Mouse (Mus musculus): ENCODE data around the gene A730061H03Rik. TPM values are rescaled to one million over a fixed set of nuclear protein-coding genes. Genes with fewer than 3 reads are reported as not detected.

The A730061H03Rik gene
- polyA plus RNA-seq, 1 experiment, result not detected

DNA sequence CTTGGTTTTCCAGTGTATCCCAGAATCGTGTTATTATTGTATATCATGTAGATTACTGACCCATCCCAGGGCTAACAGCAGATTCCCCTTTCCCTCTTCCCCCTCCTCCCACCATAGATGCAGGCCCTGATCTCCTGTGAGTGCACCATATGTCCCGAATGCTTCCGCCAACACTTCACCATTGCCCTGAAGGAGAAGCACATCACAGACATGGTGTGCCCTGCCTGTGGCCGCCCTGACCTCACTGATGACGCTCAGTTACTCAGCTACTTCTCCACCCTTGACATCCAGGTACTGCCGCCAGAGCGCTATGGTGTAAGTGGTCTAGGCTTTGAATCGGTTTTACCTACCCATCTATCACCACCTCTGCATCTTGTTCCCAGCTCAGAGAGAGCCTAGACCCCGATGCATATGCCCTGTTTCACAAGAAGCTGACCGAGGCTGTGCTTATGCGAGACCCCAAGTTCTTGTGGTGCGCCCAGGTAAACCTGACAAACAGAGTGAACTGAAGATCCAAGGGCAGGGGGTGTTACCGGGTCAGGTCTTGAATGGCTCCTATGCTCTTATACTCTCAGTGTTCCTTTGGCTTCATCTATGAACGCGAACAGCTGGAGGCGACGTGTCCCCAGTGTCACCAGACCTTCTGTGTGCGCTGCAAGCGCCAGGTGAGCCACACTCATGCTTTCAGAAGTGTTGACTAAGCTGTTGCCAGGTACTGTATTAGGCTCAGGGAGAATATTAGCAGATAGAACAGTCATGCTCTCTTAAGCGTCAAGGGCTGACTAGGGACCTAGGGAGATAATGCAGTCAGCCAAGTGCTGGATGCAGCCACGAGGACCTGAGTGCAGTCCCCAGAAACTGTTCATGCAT, 38.5 kb upstream of the A730061H03Rik start:
- H3K4me1 ChIP-seq (ENCODE audit: control insufficient read depth, insufficient read depth, low read length), result peaks cover 3% of the 10 kb centered on the region; the same call in 1 of the 2 replicates
- 93% methylated on average over 21 of the region's 21 CpGs for WGBS
- TF ChIP-seq POLR2A (IDR thresholded peaks at IDR 0.05; ENCODE audit: borderline replicate concordance, control insufficient read depth, low read depth, low read length) (no peak), CTCF (IDR thresholded peaks at IDR 0.05; ENCODE audit: control insufficient read depth, insufficient read depth, low read length) (no peak)

DNA sequence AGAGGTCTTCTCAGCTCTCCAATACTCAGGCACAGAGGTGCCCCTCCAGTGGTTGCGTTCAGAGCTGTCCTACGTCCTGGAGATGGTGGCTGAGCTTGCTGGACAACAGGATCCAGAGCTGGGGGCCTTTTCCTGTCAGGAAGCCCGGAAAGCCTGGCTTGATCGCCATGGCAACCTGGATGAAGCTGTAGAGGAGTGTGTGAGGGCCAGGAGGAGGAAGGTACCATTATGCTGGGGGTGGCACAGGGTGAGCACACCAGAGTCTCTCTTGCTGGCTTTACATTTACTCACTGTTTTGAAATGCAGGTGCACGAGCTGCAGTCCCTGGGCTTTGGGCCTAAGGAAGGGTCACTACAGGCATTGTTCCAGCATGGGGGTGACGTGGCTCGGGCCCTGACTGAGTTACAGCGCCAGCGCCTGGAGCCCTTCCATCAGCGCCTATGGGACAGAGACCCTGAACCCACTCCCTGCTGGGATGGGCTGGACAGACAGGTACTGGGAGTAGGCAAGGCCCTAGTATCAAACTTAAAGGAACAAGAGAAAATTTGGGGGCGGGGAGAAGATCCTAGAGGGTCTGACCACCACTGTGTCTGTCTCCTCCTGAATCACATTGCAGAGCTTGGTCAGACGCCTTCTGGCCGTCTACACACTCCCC, 36.0 kb upstream of the A730061H03Rik start:
- no peak overlapping the region for H3K4me3 ChIP-seq (replicated peaks; ENCODE audit: control insufficient read depth, low read depth, low read length)
- no peaks in the 10 kb centered on the region; the same call in 1 of the 2 replicates for H3K4me1 ChIP-seq (ENCODE audit: control insufficient read depth, insufficient read depth, low read length)
- H3K27ac ChIP-seq (ENCODE audit: control insufficient read depth, insufficient read depth, low read depth, low read length, poor library complexity), result no peak overlapping the region
- WGBS, result 92% methylated on average over 13 of the region's 13 CpGs
- TF ChIP-seq CTCF (IDR thresholded peaks at IDR 0.05; ENCODE audit: control insufficient read depth, insufficient read depth, low read length) (no peak), POLR2A (IDR thresholded peaks at IDR 0.05; ENCODE audit: borderline replicate concordance, control insufficient read depth, low read depth, low read length) (no peak)

More for the DNA sequence above, 38.5 kb upstream of the A730061H03Rik start:
- Histone ChIP-seq H3K27ac (ENCODE audit: control insufficient read depth, insufficient read depth, low read depth, low read length, poor library complexity) (no peak overlapping the region), H3K4me3 (replicated peaks; ENCODE audit: control insufficient read depth, low read depth, low read length) (no peak overlapping the region)

DNA sequence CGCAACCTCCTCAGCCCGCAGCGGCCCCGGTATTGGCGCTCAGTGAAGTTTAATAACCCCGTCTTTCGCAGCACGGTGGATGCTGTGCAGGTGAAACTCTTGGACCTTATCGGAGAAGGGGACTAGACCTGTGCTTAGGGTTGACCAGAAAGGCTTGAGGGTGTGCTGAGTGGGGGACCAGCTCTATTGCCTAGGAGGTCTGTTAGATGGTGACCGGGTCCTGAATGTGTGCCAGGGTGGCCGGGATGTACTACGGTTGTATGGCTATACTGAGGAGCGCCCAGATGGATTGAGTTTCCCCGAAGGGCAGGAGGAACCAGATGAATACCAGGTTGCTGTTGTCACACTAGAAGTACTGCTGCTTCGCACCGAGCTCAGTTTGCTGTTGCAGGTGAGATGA, 32.0 kb upstream of the A730061H03Rik start:
- 3% methylated on average over 16 of the region's 16 CpGs for WGBS
- H3K4me3 ChIP-seq (replicated peaks; ENCODE audit: control insufficient read depth, low read depth, low read length), result peak overlapping the region; percentile 96
- peak overlapping the region; percentile 96 for H3K27ac ChIP-seq (ENCODE audit: control insufficient read depth, insufficient read depth, low read depth, low read length, poor library complexity)
- H3K4me1 ChIP-seq (ENCODE audit: control insufficient read depth, insufficient read depth, low read length), result no peaks in the 10 kb centered on the region; the same call in 1 of the 2 replicates
- TF ChIP-seq CTCF (IDR thresholded peaks at IDR 0.05; ENCODE audit: control insufficient read depth, insufficient read depth, low read length) (no peak), POLR2A (IDR thresholded peaks at IDR 0.05; ENCODE audit: borderline replicate concordance, control insufficient read depth, low read depth, low read length) (no peak)

DNA sequence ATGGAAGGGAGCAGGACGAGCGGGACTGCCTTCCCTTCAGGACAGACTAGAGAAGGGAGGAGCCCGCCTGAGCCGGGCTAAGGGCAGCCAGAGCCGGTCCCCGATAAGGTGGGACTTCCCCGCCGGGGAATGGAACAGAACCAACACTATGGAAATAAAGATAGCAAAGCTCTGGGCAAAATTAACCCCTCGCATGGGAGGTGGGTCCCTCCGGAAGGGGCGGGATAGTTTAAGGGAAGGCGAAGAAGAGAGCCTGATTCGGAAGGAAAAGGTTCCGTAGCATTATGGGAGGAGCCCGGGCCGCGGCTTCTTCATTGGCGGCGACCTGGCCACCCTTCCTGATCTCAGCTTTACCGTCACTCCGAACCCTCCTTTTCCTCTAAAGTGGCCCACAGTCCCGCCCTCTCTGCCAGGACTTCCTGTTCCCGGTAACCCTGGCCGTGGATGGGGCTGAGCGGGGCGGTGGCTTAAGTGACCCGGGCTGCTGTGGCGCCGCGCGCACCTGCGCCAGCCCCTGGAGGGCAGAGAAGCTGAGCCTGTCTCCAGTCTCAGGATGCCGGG, 31.2 kb upstream of the A730061H03Rik start, which contains the start of gene Rnf31:
TSS of gene Rnf31 (plus strand) at position 378 of the 561 bp plus-strand sequence.
- TF ChIP-seq CTCF (IDR thresholded peaks at IDR 0.05; ENCODE audit: control insufficient read depth, insufficient read depth, low read length), result no peak
- TF ChIP-seq POLR2A (IDR thresholded peaks at IDR 0.05; ENCODE audit: borderline replicate concordance, control insufficient read depth, low read depth, low read length), result peak; percentile 60; the same call in 1 of the 2 replicates
- peak within 1 kb of the TSS; percentile 96 for H3K4me3 ChIP-seq (replicated peaks; ENCODE audit: control insufficient read depth, low read depth, low read length)
- WGBS, result under 1% methylated on average over 33 of the region's 33 CpGs
- H3K27ac ChIP-seq (ENCODE audit: control insufficient read depth, insufficient read depth, low read depth, low read length, poor library complexity), result peak within 1 kb of the TSS; percentile 96
- H3K4me1 ChIP-seq (ENCODE audit: control insufficient read depth, insufficient read depth, low read length), result no peaks in the 10 kb centered on the region; the same call in 1 of the 2 replicates

DNA sequence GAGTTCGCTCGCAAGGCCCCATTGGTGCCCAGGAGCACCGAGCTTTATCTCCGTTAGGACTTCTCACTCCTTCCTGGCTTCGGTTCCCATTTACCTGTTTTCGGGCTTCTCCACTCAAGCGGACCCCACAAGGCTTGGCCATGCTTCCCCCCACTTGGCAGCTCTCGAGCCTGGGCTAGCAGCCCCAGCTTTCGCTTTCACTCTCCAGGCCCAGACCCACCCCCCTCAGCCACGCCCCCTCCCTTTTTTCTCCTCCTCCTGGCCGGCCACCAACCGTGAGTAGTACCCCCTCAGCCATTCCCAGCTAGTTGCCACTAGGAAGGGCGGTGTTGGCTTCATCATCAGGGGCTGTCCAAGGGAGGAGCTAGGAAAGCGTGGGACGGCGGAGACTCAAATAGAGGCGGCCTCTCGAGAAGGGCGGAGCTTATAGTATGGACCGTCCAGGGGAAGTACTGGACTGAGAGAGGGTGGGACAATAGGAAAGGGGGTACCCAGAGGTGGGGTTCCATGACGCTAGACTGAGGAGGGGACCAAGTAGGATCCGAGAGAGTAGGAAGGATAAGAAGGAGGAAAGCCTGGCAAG, 30.6 kb upstream of the A730061H03Rik start, which contains the start of gene Psme2:
TSS of gene Psme2 (minus strand) at position 366 of the 583 bp plus-strand sequence.
- no peaks in the 10 kb centered on the region; the same call in 1 of the 2 replicates for H3K4me1 ChIP-seq (ENCODE audit: control insufficient read depth, insufficient read depth, low read length)
- TF ChIP-seq POLR2A (IDR thresholded peaks at IDR 0.05; ENCODE audit: borderline replicate concordance, control insufficient read depth, low read depth, low read length), result no peak
- TF ChIP-seq CTCF (IDR thresholded peaks at IDR 0.05; ENCODE audit: control insufficient read depth, insufficient read depth, low read length), result no peak

DNA sequence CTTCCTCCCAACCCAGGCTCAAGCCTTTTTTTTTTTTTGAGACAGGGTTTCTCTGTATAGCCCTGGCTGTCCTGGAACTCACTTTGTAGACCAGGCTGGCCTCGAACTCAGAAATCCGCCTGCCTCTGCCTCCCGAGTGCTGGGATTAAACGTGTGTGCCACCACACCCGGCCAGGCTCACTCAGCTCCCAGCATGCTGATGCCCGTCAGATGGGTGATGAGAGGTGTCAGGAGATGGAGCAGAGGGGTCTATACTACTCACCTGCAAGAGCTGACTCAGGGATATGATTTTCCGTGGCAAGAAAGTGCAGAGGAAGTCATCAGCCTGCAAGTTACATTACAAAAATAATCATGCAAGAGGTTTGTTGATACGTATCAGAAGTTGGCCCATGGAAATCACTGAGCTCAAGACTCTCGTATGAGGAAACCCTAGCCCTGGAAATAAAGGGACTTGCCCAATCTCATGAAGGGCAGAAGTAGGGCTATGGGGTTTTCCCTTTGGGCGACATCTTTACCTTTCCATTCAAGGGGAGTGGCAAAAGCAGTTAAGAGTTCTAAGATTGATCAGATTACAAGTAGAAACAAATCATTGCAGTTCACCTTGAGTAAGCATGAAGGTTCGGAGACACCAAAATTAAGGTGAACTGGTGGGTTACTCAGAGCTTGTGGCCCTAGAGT, 29.7 kb upstream of the A730061H03Rik start:
- Histone ChIP-seq H3K4me1 (ENCODE audit: control insufficient read depth, insufficient read depth, low read length) (no peaks in the 10 kb centered on the region; the same call in 1 of the 2 replicates), H3K4me3 (replicated peaks; ENCODE audit: control insufficient read depth, low read depth, low read length) (no peak overlapping the region), H3K27ac (ENCODE audit: control insufficient read depth, insufficient read depth, low read depth, low read length, poor library complexity) (no peak overlapping the region; the same call in 1 of the 2 replicates)
- TF ChIP-seq CTCF (IDR thresholded peaks at IDR 0.05; ENCODE audit: control insufficient read depth, insufficient read depth, low read length) (no peak), POLR2A (IDR thresholded peaks at IDR 0.05; ENCODE audit: borderline replicate concordance, control insufficient read depth, low read depth, low read length) (no peak)
- WGBS, result 56% methylated on average over 11 of the region's 11 CpGs

More for the DNA sequence above, 30.6 kb upstream of the A730061H03Rik start, which contains the start of gene Psme2:
- Histone ChIP-seq H3K27ac (ENCODE audit: control insufficient read depth, insufficient read depth, low read depth, low read length, poor library complexity) (peak within 1 kb of the TSS; percentile 96), H3K4me3 (replicated peaks; ENCODE audit: control insufficient read depth, low read depth, low read length) (peak within 1 kb of the TSS; percentile 96)
- under 1% methylated on average over 22 of the region's 22 CpGs for WGBS

DNA sequence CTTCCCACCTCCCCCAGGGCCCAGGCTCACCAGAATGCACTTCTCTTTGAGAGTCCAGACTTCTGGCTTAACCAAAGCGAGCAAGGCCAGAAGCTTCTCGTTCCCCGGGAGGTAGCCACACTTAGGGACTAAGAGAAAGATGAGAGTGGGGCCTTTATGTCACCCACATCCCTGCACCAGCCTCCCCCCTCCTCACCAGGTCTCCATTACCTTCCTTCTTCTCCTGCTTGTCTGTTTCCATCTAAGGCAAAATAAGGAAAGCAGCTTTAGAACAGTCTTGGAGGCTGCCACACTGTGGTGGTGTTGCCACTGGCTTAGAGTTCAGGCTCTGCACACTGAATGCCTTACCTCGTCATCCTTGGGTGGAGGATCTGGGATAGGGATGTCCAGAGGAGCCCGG, 29.1 kb upstream of the A730061H03Rik start:
- no peak overlapping the region for H3K27ac ChIP-seq (ENCODE audit: control insufficient read depth, insufficient read depth, low read depth, low read length, poor library complexity)
- no peaks in the 10 kb centered on the region; the same call in 1 of the 2 replicates for H3K4me1 ChIP-seq (ENCODE audit: control insufficient read depth, insufficient read depth, low read length)
- WGBS, result 93% methylated on average over 5 of the region's 5 CpGs
- TF ChIP-seq CTCF (IDR thresholded peaks at IDR 0.05; ENCODE audit: control insufficient read depth, insufficient read depth, low read length), result no peak
- TF ChIP-seq POLR2A (IDR thresholded peaks at IDR 0.05; ENCODE audit: borderline replicate concordance, control insufficient read depth, low read depth, low read length), result no peak
- no peak overlapping the region for H3K4me3 ChIP-seq (replicated peaks; ENCODE audit: control insufficient read depth, low read depth, low read length)
